Mouse (Mus musculus): Measurements from ENCODE around the gene Krt42.
A peak's percentile ranks its signal among the peaks of the same experiment; 100 is the strongest.
"Not testable (repeated sequence)": the region's sequence is repeated elsewhere in the genome, so short reads cannot be mapped to it uniquely, and the experiment has no call there.

The Krt42 gene

DNA sequence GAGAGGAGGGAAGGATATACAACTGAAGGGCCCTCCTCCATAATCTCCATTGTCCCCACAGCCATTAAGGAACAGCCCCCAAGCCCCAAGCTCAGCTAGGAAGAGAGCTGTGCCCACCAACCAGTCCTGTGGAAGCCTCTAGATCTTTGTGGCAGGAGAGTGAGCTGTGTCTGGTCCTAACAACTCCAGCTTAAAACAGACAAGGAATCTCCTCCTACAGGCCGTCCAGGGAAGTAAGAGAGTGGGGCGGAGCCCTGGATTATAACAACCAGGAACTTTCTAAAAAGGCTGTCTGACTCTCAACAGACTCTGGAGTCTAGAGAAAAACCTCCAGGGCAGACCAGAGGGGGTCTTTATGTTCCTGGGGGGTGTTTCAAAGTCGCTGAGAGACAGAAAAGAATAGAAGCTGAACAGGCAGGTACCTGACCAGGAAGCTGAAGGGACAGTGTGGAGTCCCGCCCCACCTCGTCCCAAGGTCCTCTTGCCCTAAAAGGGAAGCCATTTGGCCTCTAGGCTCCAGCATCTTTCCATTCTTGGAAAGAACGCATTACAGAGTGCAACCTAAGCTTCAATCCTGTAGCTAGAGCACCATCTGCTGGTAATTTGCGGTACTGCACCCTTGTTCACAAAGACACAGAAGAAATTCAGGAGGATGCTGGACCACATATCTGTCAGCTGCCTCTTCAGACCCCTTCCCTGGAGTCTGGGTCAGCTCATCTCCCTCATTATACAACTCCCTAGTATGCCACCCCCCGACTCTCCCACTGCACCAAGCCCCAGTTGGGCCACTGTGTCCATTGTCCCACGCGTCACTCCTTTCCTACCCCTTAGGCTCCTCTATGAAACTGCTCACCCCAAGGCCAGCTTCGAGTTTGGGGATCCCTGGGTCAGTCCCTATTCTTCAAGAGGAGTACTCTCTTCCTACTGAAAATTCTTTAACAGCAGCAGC, 12.2 kb upstream of the Krt42 start:
- peak; percentile 36 for DNase-seq (ENCODE audit: extremely low read depth, low read depth)

DNA sequence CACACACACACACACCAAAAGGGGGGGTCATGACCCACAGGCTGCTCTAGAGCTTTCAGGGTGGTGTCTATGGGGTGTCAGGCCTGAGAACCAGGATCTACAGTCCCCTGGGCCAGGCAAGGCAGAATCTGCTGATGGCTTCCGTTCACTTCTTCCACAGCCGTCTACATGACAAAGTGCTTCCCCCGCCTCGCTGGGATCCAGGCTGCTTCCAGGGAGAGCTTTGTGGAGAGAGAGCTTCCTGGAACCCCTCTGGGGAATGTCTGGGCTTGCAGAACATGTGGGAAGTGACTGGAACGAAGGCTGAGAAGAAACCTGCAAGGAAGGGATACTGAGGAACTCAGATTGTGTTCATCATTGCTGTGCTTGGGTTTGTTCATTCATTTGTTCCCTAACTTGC, 9.1 kb upstream of the Krt42 start:
- no peak for DNase-seq (ENCODE audit: extremely low read depth, low read depth)

DNA sequence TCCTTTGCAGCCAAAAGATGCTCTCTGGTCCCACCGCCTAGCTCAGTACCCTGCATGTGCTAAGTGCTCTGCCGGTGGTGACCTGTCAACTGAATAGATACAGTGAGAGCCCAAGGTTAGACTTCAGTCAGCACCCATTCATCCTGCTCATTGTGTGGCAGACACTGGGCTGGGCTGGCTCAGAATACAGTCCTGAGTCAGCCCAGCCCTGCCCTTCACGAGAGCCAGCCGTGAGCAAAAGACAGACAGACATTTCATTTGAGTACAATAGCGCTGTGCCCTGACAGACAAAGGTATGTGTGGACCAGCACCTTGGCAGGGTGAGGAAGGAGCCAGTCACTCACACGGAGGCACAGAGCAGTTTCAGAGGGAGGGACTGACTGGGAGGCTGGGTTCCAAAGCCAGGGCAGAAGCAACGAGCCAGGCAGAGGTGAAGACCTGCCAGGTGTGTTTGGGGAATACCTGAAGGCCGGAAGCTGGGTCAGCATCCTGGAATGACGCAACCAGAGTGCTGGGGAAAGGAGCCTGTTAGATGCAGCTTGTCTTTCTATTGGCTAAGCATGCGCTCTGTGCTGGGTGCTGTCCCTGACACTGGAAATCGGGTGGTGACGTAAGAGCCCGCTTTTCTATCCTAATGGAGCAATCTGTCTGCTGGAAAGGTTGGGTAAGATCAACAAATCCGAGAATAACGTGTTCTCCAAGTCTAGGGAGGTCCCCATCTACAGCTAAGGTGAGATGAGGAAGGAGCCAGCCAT, 8.2 kb upstream of the Krt42 start:
- DNase-seq (ENCODE audit: extremely low read depth, low read depth), result no peak

DNA sequence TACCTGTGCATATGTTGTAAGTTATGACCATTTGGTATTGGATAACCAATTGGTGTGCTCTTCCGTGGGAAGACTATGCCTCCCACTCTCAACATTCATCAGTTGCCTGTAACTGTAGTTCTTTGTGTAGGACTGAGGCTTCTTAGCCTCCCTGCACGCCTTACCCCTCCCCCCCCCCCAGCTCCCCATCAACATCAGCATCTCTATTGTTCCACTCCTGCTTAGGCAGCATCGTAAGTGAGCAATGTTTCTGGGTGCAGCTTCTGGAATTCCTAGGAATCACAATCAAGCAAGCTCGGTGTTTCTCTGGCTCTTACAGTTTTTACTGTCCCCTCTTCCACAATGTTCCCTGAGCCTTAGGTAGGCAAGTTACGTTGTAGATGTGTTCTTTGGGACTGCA, 5.8 kb upstream of the Krt42 start:
- DNase-seq (ENCODE audit: extremely low read depth, low read depth), result no peak

DNA sequence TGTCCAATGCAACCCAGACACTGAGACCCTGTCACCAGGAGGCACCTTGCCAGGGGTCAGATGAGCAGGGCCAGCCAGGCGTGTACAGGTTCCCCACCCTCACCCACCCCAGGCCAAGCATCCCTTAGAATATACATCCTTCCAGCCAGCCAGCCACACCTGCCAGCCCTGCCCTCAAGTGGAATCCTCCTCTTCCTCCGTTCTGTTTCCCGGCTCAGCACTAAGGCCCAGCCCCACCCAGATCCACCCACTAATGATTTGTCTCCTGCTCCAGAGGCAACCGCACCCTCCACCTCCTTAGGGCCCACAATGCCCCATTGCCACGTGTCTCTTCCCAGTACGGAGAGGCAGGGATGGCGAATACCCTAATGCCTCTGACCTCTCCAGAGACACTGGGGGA, 5.0 kb upstream of the Krt42 start:
- DNase-seq (ENCODE audit: extremely low read depth, low read depth), result no peak

DNA sequence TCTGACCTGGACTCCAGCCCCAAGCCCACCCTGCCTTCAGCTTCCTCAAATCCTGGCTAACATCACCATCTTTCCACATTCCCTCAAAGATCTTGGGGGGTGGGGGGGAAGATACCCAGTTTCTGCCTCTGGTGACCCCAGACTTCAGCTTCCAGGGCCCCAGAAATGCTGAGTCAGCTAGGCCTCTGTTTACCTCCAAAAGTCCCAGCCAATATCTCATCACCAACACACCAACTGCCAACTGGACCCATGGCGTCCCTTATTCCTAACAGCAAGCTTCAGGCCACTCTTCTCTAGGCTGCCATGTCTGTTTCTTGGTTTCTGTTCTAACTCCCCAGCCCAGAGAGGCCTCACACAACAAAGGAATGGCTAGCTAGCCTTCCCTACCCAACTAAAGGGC, 2.2 kb upstream of the Krt42 start:
- DNase-seq (ENCODE audit: extremely low read depth, low read depth), result no peak

DNA sequence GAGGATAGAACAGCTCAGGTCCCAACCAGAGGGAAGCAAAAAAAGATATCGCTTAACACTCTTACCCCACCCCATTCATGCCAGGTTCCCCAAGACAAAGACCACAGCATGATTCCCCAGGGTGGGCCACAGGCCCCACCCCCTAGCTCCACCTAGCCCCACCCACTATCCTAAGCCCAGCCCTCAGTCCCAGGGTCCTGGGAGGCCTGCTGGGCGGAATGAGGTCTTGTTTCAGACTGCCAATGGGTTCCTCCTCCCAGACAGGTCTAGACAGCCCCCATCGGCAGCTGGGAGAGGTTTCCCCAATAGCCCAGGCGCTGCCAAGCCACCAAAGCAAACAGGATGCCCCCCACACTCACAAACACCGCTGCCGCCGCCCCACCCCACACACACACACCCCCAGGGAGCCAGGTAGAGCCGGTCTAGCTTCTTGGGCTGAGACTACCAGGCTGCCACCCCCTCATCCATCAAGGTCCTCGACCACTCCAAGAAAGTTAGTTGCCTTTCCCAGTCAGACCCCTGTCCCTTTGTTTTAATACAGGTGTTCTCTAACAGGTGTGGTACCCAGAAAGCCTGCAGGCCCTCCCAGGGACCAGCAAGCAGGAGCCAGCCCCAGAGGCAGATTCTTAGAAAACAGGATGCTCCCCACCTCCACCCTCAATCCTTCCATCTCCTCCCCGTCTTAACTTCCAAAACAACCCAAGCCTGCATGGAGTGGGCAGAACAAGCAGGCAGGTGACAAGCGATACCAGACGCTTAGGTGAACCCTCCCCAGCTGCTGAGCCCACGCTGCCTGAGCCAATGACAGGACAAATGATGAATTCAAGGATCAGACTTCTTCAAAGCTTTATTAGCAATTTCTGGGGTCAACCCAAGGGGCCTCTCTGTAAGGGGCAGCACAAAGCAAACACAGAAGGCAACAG, 7.4 kb downstream of the Krt42 start:
- DNase-seq (ENCODE audit: extremely low read depth, low read depth), result no peak

DNA sequence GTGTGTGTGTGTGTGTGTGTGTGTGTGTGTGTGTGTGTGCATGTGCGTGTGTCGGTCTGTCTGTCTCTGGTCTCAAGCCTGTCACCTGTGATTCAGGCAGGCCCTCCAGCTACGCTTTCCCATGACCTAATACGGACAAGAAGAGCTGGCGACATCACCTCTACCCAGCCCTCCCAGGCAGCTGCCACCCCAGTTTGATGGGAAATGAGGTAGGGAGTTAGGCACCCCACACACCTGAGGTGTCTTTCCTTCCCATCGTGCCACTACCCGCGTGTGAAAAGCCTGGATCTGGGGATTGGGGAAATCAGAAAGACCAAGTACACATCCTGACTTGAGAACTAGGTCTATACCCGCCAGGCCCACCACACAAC, 8.5 kb downstream of the Krt42 start:
- DNase-seq (ENCODE audit: extremely low read depth, low read depth), result no peak

DNA sequence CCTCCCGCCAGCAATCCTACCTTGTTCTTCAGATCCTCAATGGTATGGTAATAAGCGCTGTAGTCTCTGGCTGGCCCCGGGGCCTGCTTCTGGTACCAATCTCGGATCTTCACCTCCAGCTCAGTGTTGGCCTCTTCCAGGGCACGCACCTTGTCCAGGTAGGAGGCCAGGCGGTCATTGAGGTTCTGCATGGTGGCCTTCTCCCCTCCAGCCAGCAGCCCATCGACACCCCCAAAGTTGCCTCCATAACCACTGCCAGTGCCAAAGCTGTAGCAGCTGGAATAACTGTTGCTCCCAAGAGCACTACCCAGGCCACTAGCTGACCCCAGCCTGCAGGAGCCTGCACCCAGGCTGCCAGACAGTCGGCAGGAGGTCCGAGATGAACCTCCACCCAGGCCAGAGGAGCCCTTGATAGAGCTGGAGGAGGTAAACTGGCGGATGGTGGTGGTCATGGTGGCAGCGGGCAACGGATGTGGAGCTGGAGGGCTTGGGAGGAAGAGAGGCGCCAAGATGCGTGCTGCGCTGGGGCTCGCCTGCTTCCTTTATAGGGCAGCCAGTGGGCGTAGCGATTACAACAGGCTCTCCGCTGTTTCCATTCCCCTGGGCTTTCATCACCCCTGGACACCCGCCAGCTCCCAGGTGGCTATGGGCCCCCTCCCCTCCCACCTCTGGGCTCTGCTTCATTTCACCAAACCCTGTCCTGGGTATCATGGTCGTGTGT, 9.0 kb downstream of the Krt42 start, which contains the start of gene Krt17:
Krt17 (minus strand) TSS at position 516 of the 721 bp plus-strand sequence.
- no peak for DNase-seq (ENCODE audit: extremely low read depth, low read depth)

DNA sequence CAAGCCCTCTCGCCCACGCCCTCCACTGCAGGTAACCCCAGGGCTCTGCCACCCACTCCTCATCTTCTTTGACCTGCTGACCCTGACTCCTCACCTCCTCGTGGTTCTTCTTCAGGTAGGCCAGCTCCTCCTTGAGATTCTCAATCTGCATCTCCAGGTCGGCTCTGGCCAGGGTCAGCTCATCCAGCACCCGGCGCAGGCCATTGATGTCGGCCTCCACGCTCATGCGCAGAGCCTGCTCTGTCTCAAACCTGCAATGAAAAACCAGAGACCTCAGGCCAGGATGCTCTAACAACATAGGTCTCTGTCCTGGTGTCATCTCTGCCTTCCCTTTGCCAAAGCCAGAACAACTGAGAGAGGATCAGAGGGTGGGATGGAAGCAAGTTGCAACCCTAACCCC, 10.6 kb downstream of the Krt42 start:
- DNase-seq (ENCODE audit: extremely low read depth, low read depth), result no peak

DNA sequence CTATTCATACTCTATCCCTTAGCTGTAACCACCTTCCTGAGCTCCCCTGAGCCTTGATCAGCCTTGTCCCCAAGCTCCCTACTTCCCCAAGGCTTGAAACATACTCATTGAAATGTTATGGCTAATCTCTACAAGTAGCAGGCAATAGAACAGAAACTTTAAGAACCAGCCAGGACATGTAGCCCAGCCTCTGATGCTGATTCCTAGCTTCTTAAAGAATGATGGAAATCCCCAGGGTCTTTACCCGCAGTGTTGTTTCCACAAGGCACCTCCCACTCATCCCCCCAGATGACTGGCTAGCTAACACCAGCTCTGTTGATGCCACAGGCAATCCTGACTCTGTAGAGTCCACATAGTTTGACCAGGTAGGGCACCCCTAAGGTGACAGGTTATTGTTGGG, 11.7 kb downstream of the Krt42 start:
- no peak for DNase-seq (ENCODE audit: extremely low read depth, low read depth)

DNA sequence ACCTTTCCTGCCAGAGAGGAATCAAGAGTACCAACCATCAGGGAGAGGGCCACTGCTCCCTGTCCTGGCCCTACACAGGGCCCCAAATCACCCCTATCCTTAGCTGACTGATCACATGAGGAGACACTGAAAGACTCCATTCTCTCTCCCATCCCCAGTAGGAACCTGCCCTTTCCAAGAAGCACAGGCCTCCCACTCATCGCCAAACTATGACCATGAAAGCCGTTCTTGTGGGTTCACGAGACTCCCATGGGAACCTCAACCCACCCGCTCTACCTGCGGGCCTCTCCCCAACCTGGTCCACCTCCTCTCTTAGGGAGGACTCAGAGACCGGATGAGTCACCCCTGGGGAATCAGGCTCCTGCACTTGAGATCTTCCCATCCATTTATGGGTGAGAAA, 14.2 kb downstream of the Krt42 start:
- DNase-seq (ENCODE audit: extremely low read depth, low read depth), result no peak

DNA sequence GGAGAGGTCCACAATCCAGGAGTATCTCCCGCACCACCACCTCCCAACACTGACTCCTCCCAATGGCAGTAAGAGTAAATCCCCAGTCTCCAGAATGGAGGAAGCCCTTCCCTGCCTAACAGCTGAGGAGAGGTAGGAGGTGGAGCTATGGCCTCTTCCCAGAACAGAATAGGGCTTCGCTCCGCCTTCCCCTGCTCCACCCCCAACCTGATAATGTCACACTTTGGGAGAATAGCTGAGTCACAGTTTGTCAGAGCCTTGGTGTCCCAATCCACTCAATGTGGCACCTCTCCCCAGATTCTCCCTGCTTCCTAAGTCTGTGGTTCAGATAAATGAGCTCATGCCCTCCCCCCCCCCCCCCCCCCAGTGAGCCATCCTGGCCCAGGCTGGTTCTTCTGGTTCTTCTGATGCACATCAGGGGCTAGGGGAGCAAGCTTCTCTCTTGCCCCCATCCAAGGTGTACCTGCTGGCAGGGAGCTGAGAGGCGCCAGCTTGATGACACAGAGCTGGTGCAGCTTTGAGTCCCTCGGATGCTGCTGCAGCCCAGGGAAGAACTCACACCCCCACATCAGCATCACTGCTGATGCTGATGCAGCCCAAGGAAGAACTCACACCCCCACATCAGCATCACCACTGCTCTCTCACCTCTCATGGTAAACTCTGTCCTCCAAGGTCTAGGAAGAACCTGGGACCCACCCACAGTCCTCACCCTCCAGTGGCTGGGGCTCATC, 15.1 kb downstream of the Krt42 start:
- DNase-seq (ENCODE audit: extremely low read depth, low read depth), result no peak

DNA sequence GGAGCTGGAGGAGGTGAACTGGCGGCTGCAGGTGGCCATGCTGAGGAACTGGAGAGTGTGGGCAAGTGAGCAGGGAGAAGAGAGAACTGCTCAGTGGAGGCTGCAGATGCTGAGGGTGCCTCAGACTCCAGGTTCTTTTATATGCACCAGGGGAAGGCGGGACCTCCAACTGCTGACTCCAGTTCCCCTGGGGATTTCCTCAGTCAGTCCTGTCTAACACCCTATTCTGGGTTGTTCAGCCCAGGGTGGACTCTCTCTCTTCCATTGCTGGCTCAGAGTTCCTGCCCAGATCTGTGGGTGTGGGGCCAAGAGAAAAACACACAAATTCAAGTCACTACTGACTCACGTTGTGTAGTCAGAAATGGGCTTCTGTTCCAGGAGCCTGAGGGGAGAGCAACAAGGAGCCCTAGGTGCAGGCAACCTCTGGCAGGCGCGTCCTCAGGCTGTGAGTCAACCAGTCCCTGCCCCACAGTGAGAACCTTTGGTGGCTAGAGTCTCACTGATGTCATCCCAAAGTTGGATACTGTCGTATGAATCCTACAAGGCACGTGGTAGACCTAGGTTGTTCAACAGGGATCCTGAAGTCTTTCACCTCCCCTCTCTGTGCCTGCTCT, 20.7 kb downstream of the Krt42 start, which contains the start of gene Krt16:
Krt16 (minus strand) TSS at position 51 of the 614 bp plus-strand sequence.
- DNase-seq (ENCODE audit: extremely low read depth, low read depth), result no peak

DNA sequence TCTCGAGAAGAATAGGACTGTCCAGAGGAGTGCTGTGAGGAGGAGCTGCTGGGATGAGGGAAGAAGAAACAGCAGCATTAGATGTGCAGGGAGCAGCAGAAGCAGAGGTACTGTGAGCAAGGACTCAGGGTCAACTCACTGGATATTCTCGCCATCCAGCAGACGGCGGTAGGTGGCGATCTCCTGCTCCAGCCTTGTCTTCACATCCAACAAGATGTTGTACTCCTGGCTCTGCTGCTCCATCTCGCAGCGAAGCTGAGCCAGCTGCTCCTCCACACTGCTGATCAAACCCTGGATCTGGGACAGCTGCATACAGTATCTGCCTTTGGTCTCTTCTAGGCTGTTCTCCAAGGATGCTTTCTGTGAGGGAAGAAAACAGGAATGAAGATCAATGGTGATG, 23.2 kb downstream of the Krt42 start:
- not testable (repeated sequence) for DNase-seq (ENCODE audit: extremely low read depth, low read depth)

DNA sequence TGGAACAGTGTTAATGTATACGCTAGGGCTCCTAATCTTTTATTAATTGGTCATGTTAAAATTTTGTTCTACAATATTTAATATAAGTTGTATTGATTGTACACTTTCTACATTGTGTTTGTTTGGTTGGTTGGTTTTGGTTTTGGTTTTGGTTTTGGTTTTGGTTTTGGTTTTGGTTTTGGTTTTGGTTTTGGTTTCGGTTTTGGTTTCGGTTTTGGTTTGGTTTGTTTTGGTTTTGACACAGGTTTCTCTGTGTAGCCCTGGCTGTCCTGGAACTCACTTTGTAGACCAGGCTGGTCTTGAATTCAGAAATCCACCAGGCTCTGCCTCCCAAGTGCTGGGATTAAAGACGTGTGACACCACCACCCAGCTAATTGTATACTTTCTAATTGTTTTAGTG, 29.4 kb downstream of the Krt42 start:
- not testable (repeated sequence) for DNase-seq (ENCODE audit: extremely low read depth, low read depth)

DNA sequence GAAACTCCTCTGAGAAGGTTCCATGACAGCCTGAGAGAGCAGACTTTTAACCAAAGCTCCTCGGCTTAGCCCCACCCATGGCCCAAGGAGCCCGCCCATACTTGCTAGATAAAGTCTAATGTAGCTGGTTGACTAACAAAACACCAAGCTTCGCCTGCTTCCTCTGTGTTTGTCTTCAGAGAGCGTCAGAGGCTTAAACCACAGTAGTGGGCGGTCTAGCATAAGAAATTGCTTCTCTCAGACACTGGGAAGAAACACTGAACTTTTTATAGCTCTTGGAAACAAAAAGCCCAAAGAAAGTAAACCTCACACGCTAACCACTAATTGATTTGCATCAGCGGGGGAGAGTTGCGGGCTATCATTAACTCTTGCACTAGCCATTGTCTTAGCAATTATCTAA, 47.9 kb downstream of the Krt42 start:
- no peak for DNase-seq (ENCODE audit: extremely low read depth, low read depth)

DNA sequence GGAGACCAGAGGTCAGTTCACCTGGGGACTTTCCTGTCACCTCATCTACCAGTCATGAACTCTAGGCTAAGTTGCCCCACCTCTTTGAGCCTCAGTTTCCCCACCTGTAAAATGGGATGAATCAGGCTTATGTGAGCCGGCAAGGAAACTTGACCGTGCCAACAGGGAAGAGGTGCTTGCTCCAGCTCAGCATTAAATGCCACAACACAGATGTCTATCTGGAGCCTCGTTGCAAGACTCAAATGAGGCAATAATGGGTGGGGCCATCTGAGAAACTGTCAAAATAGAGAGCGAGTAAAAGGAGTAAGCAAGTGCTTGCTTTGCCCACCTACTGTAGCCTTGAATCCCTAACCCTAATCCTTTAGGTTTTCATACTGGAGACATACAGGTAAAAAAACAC, 50.4 kb downstream of the Krt42 start:
- DNase-seq (ENCODE audit: extremely low read depth, low read depth), result no peak

All from MEL-GATA-1-ER (cell line).